ENCODE assay signal across 11 mouse cellular contexts in the genomic region with DNA sequence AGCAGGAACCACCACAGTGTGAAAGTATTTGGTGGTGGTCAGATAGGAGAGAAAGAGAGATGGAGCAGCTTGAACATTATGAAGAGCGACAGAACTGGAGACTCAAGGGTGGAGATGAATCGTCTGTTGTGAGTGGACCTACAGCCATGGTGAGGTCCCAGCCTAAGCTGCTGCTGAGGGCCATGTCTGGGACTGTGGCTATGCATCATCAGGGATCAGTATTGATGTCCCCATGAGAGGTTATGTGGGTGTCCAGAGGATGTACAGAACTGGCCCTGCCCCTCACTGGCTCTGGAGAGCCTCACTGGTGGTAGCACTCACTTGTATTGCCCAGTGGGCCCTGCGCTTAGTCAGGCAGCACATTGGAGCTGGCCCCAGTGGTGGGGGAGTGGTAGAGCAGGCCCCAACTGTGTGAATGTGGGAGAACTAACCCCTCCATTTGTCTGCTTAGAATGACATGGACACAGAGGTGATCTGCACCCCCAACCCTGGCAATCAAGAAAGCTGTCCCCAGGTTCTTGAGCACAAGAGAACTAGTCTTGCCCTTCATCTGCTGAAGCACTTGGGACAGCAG.
"Had no signal": no experiment of that assay in that cellular context is flagged by ENCODE, and none has a peak within 500 bp of the region (broad histone marks: within the 10 kb centered on the region; RNA-seq: fewer than 3 reads in every experiment).

No protein-coding gene starts in this region.

- H3K27me3 ChIP-seq: limb, embryonic 13.5 days; liver, embryonic 13.5 days; neural tube, embryonic 15.5 days had no signal

- H3K4me2 ChIP-seq: limb, embryonic 13.5 days; liver, embryonic 13.5 days; neural tube, embryonic 15.5 days had no signal

- H3K4me3 ChIP-seq: left cerebral cortex, adult 2 months; limb, embryonic 13.5 days; liver, embryonic 13.5 days; myocyte; neural tube, embryonic 15.5 days had no signal

- H3K36me3 ChIP-seq: limb, embryonic 13.5 days; liver, embryonic 13.5 days; neural tube, embryonic 15.5 days had no signal

- H3K27ac ChIP-seq: left cerebral cortex, adult 2 months; limb, embryonic 13.5 days; liver, embryonic 13.5 days; neural tube, embryonic 15.5 days; stomach, postnatal 0 days had no signal

- DNase-seq: kidney, adult 18-20 months; kidney, postnatal 25 days; liver, embryonic 13.5 days; lung, adult 18-20 months; right cerebral cortex, adult 18-20 months; thymus, postnatal 4 days had no signal

- H3K9me3 ChIP-seq: limb, embryonic 13.5 days; liver, embryonic 13.5 days; neural tube, embryonic 15.5 days had no signal

- H3K4me1 ChIP-seq: limb, embryonic 13.5 days; liver, embryonic 13.5 days; neural tube, embryonic 15.5 days had no signal

- H3K9ac ChIP-seq: limb, embryonic 13.5 days; liver, embryonic 13.5 days; neural tube, embryonic 15.5 days had no signal
